Mouse (Mus musculus): ENCODE data around the gene Junb.
A peak's percentile ranks its signal among the peaks of the same experiment; 100 is the strongest.

Gene Junb

GRCm38 (mm10) chr8:84937620-84938485 is 40.7 kb downstream of the Junb start:
- no peak for DNase-seq (ENCODE audit: low spot score)

- peak; percentile 76 for DNase-seq (ENCODE audit: low spot score)
These were observed 41.5 kb downstream of the Junb start, which contains the start of gene Mast1 for GRCm38 (mm10) chr8:84936962-84937546. Mast1 (minus strand) TSS chr8:84937359.

GRCm38 (mm10) chr8:84936041-84936961 is 42.2 kb downstream of the Junb start:
- DNase-seq (ENCODE audit: low spot score) = peak; percentile 21

GRCm38 (mm10) chr8:84935489-84935888 is 43.0 kb downstream of the Junb start:
- peak; percentile 35 for DNase-seq (ENCODE audit: low spot score)

GRCm38 (mm10) chr8:84934860-84935259 is 43.7 kb downstream of the Junb start:
- DNase-seq (ENCODE audit: low spot score) = peak; percentile 91

- no peak for DNase-seq (ENCODE audit: low spot score)
These were observed 44.6 kb downstream of the Junb start for GRCm38 (mm10) chr8:84933767-84934559.

GRCm38 (mm10) chr8:84930582-84930981 is 47.9 kb downstream of the Junb start:
- no peak for DNase-seq (ENCODE audit: low spot score)

- peak; percentile 89 for DNase-seq (ENCODE audit: low spot score)
These were observed 49.8 kb downstream of the Junb start for GRCm38 (mm10) chr8:84928456-84929306.

GRCm38 (mm10) chr8:84927513-84927912 is 51.0 kb downstream of the Junb start:
- DNase-seq (ENCODE audit: low spot score) = no peak

- DNase-seq (ENCODE audit: low spot score) = no peak
These were observed 53.0 kb downstream of the Junb start for GRCm38 (mm10) chr8:84925557-84925956.

Measured in embryo, embryonic 10.5 days (tissue).